Mouse (Mus musculus): Measurements from ENCODE around the gene Cblc. TPM values are rescaled to one million over a fixed set of nuclear protein-coding genes. Genes with fewer than 3 reads are reported as not detected.

The Cblc gene
- polyA plus RNA-seq, 1 experiment from 2014 or later, result 44.4 TPM

GRCm38 (mm10) chr7:19829694-19830093, 33.1 kb upstream of the Cblc start:
- H3K4me1 ChIP-seq (replicated peaks; ENCODE audit: control insufficient read depth, insufficient read depth), result peaks cover 12% of the 10 kb centered on the region
- no peaks in the 10 kb centered on the region for H3K27me3 ChIP-seq (ENCODE audit: control insufficient read depth, insufficient read depth, low read length)
- H3K4me3 ChIP-seq (ENCODE audit: low read depth, low read length), result no peak overlapping the region
- no peak overlapping the region for H3K27ac ChIP-seq (replicated peaks)
- no peak for ATAC-seq (ENCODE audit: low FRiP score, low TSS enrichment)
- H3K9me3 ChIP-seq (ENCODE audit: control insufficient read depth, low read length), result no peaks in the 10 kb centered on the region
- no peak overlapping the region for H3K9ac ChIP-seq (ENCODE audit: low read length)
- H3K36me3 ChIP-seq (ENCODE audit: control insufficient read depth, insufficient read depth, low read length), result no peaks in the 10 kb centered on the region
- TF ChIP-seq CTCF (IDR thresholded peaks at IDR 0.05; ENCODE audit: low read depth) (no peak), EP300 (optimal IDR thresholded peaks at IDR 0.05) (no peak)
- 52% methylated on average over 3 of the region's 3 CpGs for WGBS
- H3K4me2 ChIP-seq (replicated peaks; ENCODE audit: low read depth), result no peak overlapping the region
- DNase-seq (ENCODE audit: low spot score), result no peak

GRCm38 (mm10) chr7:19826756-19827155, 30.1 kb upstream of the Cblc start:
- Histone ChIP-seq H3K27me3 (ENCODE audit: control insufficient read depth, insufficient read depth, low read length) (no peaks in the 10 kb centered on the region), H3K27ac (replicated peaks) (0 out of 2 replicates have a peak overlapping the region, but pooled peaks have one; percentile 31), H3K9ac (ENCODE audit: low read length) (0 out of 2 replicates have a peak overlapping the region, but pooled peaks have one; percentile 23), H3K4me2 (replicated peaks; ENCODE audit: low read depth) (no peak overlapping the region), H3K4me1 (replicated peaks; ENCODE audit: control insufficient read depth, insufficient read depth) (peaks cover 17% of the 10 kb centered on the region), H3K4me3 (ENCODE audit: low read depth, low read length) (no peak overlapping the region), H3K36me3 (ENCODE audit: control insufficient read depth, insufficient read depth, low read length) (no peaks in the 10 kb centered on the region), H3K9me3 (ENCODE audit: control insufficient read depth, low read length) (no peaks in the 10 kb centered on the region)
- no peak for TF ChIP-seq EP300 (optimal IDR thresholded peaks at IDR 0.05)
- no peak for TF ChIP-seq CTCF (IDR thresholded peaks at IDR 0.05; ENCODE audit: low read depth)
- ATAC-seq (ENCODE audit: low FRiP score, low TSS enrichment) (no peak), DNase-seq (ENCODE audit: low spot score) (peak; percentile 32)
- WGBS, result 24% methylated on average over 5 of the region's 6 CpGs

GRCm38 (mm10) chr7:19824182-19824973, 27.8 kb upstream of the Cblc start:
- Histone ChIP-seq H3K4me2 (replicated peaks; ENCODE audit: low read depth) (peak overlapping the region; percentile 18), H3K9ac (ENCODE audit: low read length) (peak overlapping the region; percentile 23; the same call in 1 of the 2 replicates), H3K4me3 (ENCODE audit: low read depth, low read length) (no peak overlapping the region), H3K9me3 (ENCODE audit: control insufficient read depth, low read length) (no peaks in the 10 kb centered on the region), H3K4me1 (replicated peaks; ENCODE audit: control insufficient read depth, insufficient read depth) (peaks cover 9% of the 10 kb centered on the region), H3K27me3 (ENCODE audit: control insufficient read depth, insufficient read depth, low read length) (no peaks in the 10 kb centered on the region), H3K27ac (replicated peaks) (peak overlapping the region; percentile 91), H3K36me3 (ENCODE audit: control insufficient read depth, insufficient read depth, low read length) (no peaks in the 10 kb centered on the region)
- WGBS, result 15% methylated on average over 26 of the region's 26 CpGs
- ATAC-seq (ENCODE audit: low FRiP score, low TSS enrichment) (peak; percentile 92), DNase-seq (ENCODE audit: low spot score) (peak; percentile 98)
- peak; percentile 80 for TF ChIP-seq EP300 (optimal IDR thresholded peaks at IDR 0.05)
- no peak; the same call in 1 of the 2 replicates for TF ChIP-seq CTCF (IDR thresholded peaks at IDR 0.05; ENCODE audit: low read depth)

GRCm38 (mm10) chr7:19823256-19824181, 26.9 kb upstream of the Cblc start:
- Histone ChIP-seq H3K4me3 (ENCODE audit: low read depth, low read length) (no peak overlapping the region), H3K9ac (ENCODE audit: low read length) (0 out of 2 replicates have a peak overlapping the region, but pooled peaks have one; percentile 36), H3K4me2 (replicated peaks; ENCODE audit: low read depth) (peak overlapping the region; percentile 18), H3K36me3 (ENCODE audit: control insufficient read depth, insufficient read depth, low read length) (no peaks in the 10 kb centered on the region), H3K4me1 (replicated peaks; ENCODE audit: control insufficient read depth, insufficient read depth) (peaks cover 9% of the 10 kb centered on the region), H3K27me3 (ENCODE audit: control insufficient read depth, insufficient read depth, low read length) (no peaks in the 10 kb centered on the region), H3K27ac (replicated peaks) (peak overlapping the region; percentile 91), H3K9me3 (ENCODE audit: control insufficient read depth, low read length) (no peaks in the 10 kb centered on the region)
- 27% methylated on average over 16 of the region's 16 CpGs for WGBS
- TF ChIP-seq CTCF (IDR thresholded peaks at IDR 0.05; ENCODE audit: low read depth) (no peak), EP300 (optimal IDR thresholded peaks at IDR 0.05) (no peak)
- DNase-seq (ENCODE audit: low spot score), result peak; percentile 40
- ATAC-seq (ENCODE audit: low FRiP score, low TSS enrichment), result peak; percentile 22

GRCm38 (mm10) chr7:19822604-19823058, 26.0 kb upstream of the Cblc start, which contains the start of gene Bcl3:
Bcl3 (minus strand) TSS chr7:19822770.
- DNase-seq (ENCODE audit: low spot score), result peak; percentile 77
- peak within 1 kb of the TSS; percentile 78 for H3K9ac ChIP-seq (ENCODE audit: low read length)
- H3K36me3 ChIP-seq (ENCODE audit: control insufficient read depth, insufficient read depth, low read length), result no peaks in the 10 kb centered on the region
- no peaks in the 10 kb centered on the region for H3K27me3 ChIP-seq (ENCODE audit: control insufficient read depth, insufficient read depth, low read length)
- WGBS, result under 1% methylated on average over 25 of the region's 42 CpGs
- peak within 1 kb of the TSS; percentile 53 for H3K4me3 ChIP-seq (ENCODE audit: low read depth, low read length)
- no peaks in the 10 kb centered on the region for H3K9me3 ChIP-seq (ENCODE audit: control insufficient read depth, low read length)
- H3K4me1 ChIP-seq (replicated peaks; ENCODE audit: control insufficient read depth, insufficient read depth), result peaks cover 12% of the 10 kb centered on the region
- no peak for TF ChIP-seq CTCF (IDR thresholded peaks at IDR 0.05; ENCODE audit: low read depth)
- TF ChIP-seq EP300 (optimal IDR thresholded peaks at IDR 0.05), result no peak
- H3K4me2 ChIP-seq (replicated peaks; ENCODE audit: low read depth), result peak within 1 kb of the TSS; percentile 96
- H3K27ac ChIP-seq (replicated peaks), result peak within 1 kb of the TSS; percentile 91
- no peak for ATAC-seq (ENCODE audit: low FRiP score, low TSS enrichment)

All from stomach, postnatal 0 days (tissue).